Mouse (Mus musculus) stomach, postnatal 0 days (tissue): Measurements from ENCODE around the gene Tmsb10. TPM values are rescaled to one million over a fixed set of nuclear protein-coding genes. Genes with fewer than 3 reads are reported as not detected.
A peak's percentile ranks its signal among the peaks of the same experiment; 100 is the strongest.

Experiments
- ATAC-seq: fragments of 200-750 bp; cut with Nextera tagmentation; 2 replicates; pipeline ENCODE4 v1.8.0; 2017; ENCODE audit not compliant: low FRiP score, low TSS enrichment
- DNase-seq: peaks from one replicate; pipeline ENCODE4 v3.0.0-alpha.2; 2016; ENCODE audit warnings: low spot score
- H3K27ac ChIP-seq: fragments of 300-500 bp; sonication (generic); replicated peaks from 2 replicates; pipeline ENCODE4 v1.5.1; 2014; ENCODE audit warnings: mild to moderate bottlenecking, control low read depth
- H3K27me3 ChIP-seq: fragments of 300-500 bp; sonication (generic); 2 replicates; pipeline ENCODE4 v1.6.1; 2014; ENCODE audit warnings: low read length; ENCODE audit not compliant: control insufficient read depth, insufficient read depth
- H3K36me3 ChIP-seq: fragments of 300-500 bp; sonication (generic); 2 replicates; pipeline ENCODE4 v1.6.1; 2014; ENCODE audit warnings: low read length, mixed read lengths; ENCODE audit not compliant: control insufficient read depth, insufficient read depth
- H3K4me1 ChIP-seq: fragments of 300-500 bp; sonication (generic); replicated peaks from 2 replicates; pipeline ENCODE4 v1.6.1; 2014; ENCODE audit warnings: antibody characterized with exemption; ENCODE audit not compliant: control insufficient read depth, insufficient read depth
- H3K4me2 ChIP-seq: fragments of 300-500 bp; sonication (generic); replicated peaks from 2 replicates; pipeline ENCODE4 v1.6.1; 2014; ENCODE audit warnings: low read depth, mild to moderate bottlenecking, control low read depth, moderate library complexity
- H3K4me3 ChIP-seq: fragments of 300-500 bp; sonication (generic); 2 replicates; pipeline ENCODE4 v1.5.1; 2014; ENCODE audit warnings: low read depth, low read length, control low read depth
- H3K9ac ChIP-seq: fragments of 300-500 bp; sonication (generic); 2 replicates; pipeline ENCODE4 v1.6.1; 2014; ENCODE audit warnings: mild to moderate bottlenecking, low read length, control low read depth, mixed read lengths
- H3K9me3 ChIP-seq: fragments of 300-500 bp; sonication (generic); 2 replicates; pipeline ENCODE4 v1.6.1; 2016; ENCODE audit warnings: low read length; ENCODE audit not compliant: control insufficient read depth
- CTCF ChIP-seq: IDR thresholded peaks from 2 replicates; pipeline ENCODE4 v1.5.1; 2016; ENCODE audit warnings: antibody characterized with exemption, low read depth, mild to moderate bottlenecking, moderate library complexity
- EP300 ChIP-seq: optimal IDR thresholded peaks from 2 replicates; pipeline ENCODE3; 2016; ENCODE audit warnings: antibody characterized with exemption
- WGBS: fragments of 180-500 bp; shearing (Covaris S2); extraction: QIAGEN DNeasy Blood & Tissue Kit; methylation state at CpG from one replicate; pipeline ENCODE4 v1.1.7; 2014; 5-methylcytosine and 5-hydroxymethylcytosine counted together
- polyA plus RNA-seq: library from polyadenylated mRNA; unstranded; fragments of >200 nt; fragmentation: Nextera tagmentation; extraction: Ambion mirVana; gene quantifications from 2 replicates; pipeline ENCODE4 v1.2.1, GENCODE M21; 2015

The Tmsb10 gene
- polyA plus RNA-seq, 1 experiment from 2014 or later, result 1,685 TPM

GRCm38 (mm10) chr6:72959175-72959574 is 627 bp upstream of the Tmsb10 start:
- peaks cover 2% of the 10 kb centered on the region; the same call in 1 of the 2 replicates for H3K4me1 ChIP-seq
- peak overlapping the region; percentile 86 for H3K4me3 ChIP-seq
- H3K27me3 ChIP-seq, result no peaks in the 10 kb centered on the region
- H3K27ac ChIP-seq, result no peak overlapping the region; the same call in 1 of the 2 replicates
- H3K9ac ChIP-seq, result peak overlapping the region; percentile 93; the same call in 1 of the 2 replicates
- H3K36me3 ChIP-seq, result no peaks in the 10 kb centered on the region
- peak overlapping the region; percentile 83 for H3K4me2 ChIP-seq
- ATAC-seq (no peak), DNase-seq (no peak)
- no peak for TF ChIP-seq EP300
- no peak for TF ChIP-seq CTCF
- no peaks in the 10 kb centered on the region for H3K9me3 ChIP-seq
- 30% methylated on average over 4 of the region's 4 CpGs for WGBS

DNA sequence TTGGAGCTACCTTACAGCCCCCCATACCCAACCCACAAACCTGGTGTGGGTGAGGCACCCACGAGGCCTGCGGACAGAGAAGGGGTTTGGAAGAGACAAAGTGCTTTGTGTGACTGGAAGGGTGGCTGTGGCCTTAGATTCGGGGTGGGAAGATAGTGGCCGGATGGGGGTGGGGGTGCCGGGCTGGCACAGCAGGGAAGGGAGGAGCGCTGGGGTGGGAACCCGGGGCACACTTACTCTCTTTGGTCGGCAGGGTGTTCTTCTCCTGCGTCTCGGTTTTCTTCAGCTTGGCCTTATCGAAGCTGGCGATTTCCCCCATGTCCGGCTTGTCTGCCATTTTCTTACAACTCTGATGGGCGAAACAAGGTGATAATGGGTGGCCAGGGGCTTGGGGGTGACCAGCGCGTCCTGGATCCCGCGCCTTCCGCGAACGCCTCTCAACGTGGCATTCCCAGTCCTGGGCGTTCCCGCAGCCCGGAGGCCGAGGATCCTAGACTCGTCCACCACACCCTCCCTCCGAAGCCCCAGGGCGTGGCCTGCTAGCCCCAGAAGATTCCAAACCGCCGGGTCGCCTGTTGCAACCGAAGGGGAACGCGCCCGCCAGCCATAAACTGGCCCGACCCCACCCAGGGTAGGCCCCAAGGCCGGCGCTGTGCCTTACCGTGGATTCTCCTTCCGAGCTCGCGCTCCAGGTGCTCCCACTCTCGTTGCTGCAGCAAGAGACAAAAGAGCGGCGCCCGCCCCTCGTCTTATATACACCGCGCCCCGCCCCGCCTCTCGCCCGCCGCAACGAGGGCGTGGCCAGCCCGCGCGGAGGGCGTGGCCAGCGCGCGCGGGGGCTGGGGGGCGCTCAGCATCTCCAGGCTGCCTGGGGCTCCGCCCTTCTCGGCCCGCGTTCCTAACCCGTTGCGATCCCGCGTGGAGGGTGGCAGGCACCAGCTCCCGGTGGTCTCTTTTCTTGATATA is 589 bp downstream of the Tmsb10 start:
- Histone ChIP-seq H3K27ac (peak overlapping the region; percentile 94), H3K4me3 (peak overlapping the region; percentile 86), H3K9ac (peak overlapping the region; percentile 93), H3K36me3 (no peaks in the 10 kb centered on the region), H3K4me2 (peak overlapping the region; percentile 83), H3K27me3 (no peaks in the 10 kb centered on the region), H3K9me3 (no peaks in the 10 kb centered on the region), H3K4me1 (peaks cover 2% of the 10 kb centered on the region; the same call in 1 of the 2 replicates)
- DNase-seq (peak; percentile 87), ATAC-seq (peak; percentile 89)
- TF ChIP-seq CTCF, result no peak
- no peak for TF ChIP-seq EP300
- WGBS, result under 1% methylated on average over 69 of the region's 75 CpGs

DNA sequence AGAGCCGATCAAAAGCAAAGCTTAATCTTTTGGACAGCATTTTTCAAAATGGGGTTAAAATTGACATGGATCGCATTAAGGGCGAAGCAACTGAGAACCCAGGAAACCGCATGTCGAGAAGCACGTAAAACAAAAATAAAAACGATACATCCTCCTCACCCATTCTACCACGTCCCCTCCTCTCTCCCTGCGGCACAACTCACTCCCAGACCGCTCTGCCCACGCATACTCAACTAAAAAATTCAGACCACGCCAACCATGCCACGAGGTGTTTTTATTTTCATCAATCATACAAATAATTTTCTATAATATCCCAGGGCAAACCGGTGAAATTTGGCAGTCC is 1.5 kb downstream of the Tmsb10 start:
- Histone ChIP-seq H3K4me3 (peak overlapping the region; percentile 86), H3K27me3 (no peaks in the 10 kb centered on the region), H3K27ac (0 out of 2 replicates have a peak overlapping the region, but pooled peaks have one; percentile 24), H3K4me2 (peak overlapping the region; percentile 83), H3K36me3 (no peaks in the 10 kb centered on the region), H3K9ac (peak overlapping the region; percentile 38; the same call in 1 of the 2 replicates), H3K9me3 (no peaks in the 10 kb centered on the region), H3K4me1 (no peaks in the 10 kb centered on the region; the same call in 1 of the 2 replicates)
- ATAC-seq (no peak), DNase-seq (no peak)
- TF ChIP-seq EP300 (no peak), CTCF (no peak)
- 2% methylated on average over 14 of the region's 14 CpGs for WGBS

DNA sequence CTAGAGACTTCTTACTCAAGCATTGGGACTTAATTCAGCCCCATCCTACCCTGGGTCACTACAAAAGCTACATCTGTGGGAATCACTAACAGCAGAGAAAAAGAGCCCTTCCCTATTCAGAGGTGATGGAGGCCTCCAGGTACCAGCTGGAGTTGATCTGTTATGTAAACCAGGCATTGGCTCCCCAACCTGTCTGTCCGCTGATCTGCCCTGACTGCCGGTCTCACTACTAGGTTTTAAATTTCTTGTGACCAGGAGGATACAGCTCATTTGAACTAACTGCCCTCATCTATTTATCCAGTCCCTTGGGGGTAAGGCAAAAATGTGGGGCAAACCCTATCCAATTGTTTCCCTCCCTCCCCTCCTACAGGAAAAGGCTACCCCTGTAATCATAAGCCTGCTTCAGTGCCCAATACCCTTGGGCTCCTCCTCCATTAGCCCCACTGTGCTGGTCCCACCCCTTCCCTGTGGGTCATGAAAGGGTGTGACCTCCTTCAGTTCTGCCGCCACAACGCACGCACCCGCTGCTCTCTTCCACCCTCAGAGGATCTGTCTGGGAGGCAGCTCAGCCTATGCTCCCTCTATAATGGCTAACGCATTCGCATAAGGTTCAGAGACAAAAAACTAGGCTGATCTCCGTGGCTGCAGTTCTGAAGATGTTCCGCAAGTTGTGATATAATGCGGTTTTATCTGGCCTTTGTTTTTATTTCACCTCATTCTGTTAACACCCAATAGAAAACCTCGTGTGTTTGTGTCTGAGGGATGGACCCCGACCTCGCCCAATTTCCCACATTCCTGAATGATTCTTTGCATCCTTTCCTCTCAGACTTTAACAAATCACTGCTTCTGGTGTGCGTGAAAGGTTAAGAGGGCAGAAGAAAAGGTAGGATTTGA is 2.1 kb downstream of the Tmsb10 start:
- Histone ChIP-seq H3K4me2 (peak overlapping the region; percentile 83), H3K9ac (peak overlapping the region; percentile 38; the same call in 1 of the 2 replicates), H3K9me3 (no peaks in the 10 kb centered on the region), H3K27me3 (no peaks in the 10 kb centered on the region), H3K4me1 (no peaks in the 10 kb centered on the region; the same call in 1 of the 2 replicates), H3K36me3 (no peaks in the 10 kb centered on the region), H3K4me3 (peak overlapping the region; percentile 86), H3K27ac (0 out of 2 replicates have a peak overlapping the region, but pooled peaks have one; percentile 24)
- DNase-seq (peak; percentile 53), ATAC-seq (0 out of 2 replicates have a peak, but pooled peaks have one; percentile 31)
- no peak for TF ChIP-seq EP300
- TF ChIP-seq CTCF, result no peak
- 10% methylated on average over 15 of the region's 15 CpGs for WGBS

- Histone ChIP-seq H3K4me2 (peak overlapping the region; percentile 83), H3K27me3 (no peaks in the 10 kb centered on the region), H3K9ac (no peak overlapping the region), H3K4me1 (no peaks in the 10 kb centered on the region; the same call in 1 of the 2 replicates), H3K9me3 (no peaks in the 10 kb centered on the region), H3K36me3 (no peaks in the 10 kb centered on the region), H3K4me3 (no peak overlapping the region), H3K27ac (no peak overlapping the region)
- 60% methylated on average over 8 of the region's 8 CpGs for WGBS
- TF ChIP-seq CTCF, result no peak
- no peak for TF ChIP-seq EP300
- DNase-seq (no peak), ATAC-seq (no peak)
Measured at GRCm38 (mm10) chr6:72955517-72956198, 2.9 kb downstream of the Tmsb10 start.
